Mouse (Mus musculus) limb, embryonic 11.5 days (tissue): ENCODE measurements around the gene Zdhhc7. TPM values are rescaled to one million over a fixed set of nuclear protein-coding genes. Genes with fewer than 3 reads are reported as not detected.

Experiments used
- ATAC-seq: fragments of 200-750 bp; cut with Nextera tagmentation; 2 replicates; pipeline ENCODE4 v1.8.0; 2017; ENCODE audit warnings: low read depth; ENCODE audit not compliant: insufficient number of reproducible peaks, low FRiP score, low TSS enrichment
- DNase-seq: peaks from one replicate; pipeline ENCODE4 v3.0.0-alpha.2; 2015; ENCODE audit warnings: low spot score
- H3K27ac ChIP-seq: fragments of 300-500 bp; sonication (generic); replicated peaks from 2 replicates; pipeline ENCODE4 v1.5.1; 2014; ENCODE audit warnings: low read depth, mild to moderate bottlenecking, low read length
- H3K27me3 ChIP-seq: fragments of 300-500 bp; sonication (generic); 2 replicates; pipeline ENCODE4 v1.6.1; 2014; ENCODE audit warnings: mild to moderate bottlenecking, low read length, mixed read lengths; ENCODE audit not compliant: control insufficient read depth, insufficient read depth
- H3K36me3 ChIP-seq: fragments of 300-500 bp; sonication (generic); 2 replicates; pipeline ENCODE4 v1.6.1; 2014; ENCODE audit warnings: mild to moderate bottlenecking, low read length, moderate library complexity, mixed read lengths; ENCODE audit not compliant: control insufficient read depth, insufficient read depth
- H3K4me1 ChIP-seq: fragments of 300-500 bp; sonication (generic); 2 replicates; pipeline ENCODE4 v1.6.1; 2014; ENCODE audit warnings: low read length, mixed read lengths; ENCODE audit not compliant: control insufficient read depth, insufficient read depth
- H3K4me2 ChIP-seq: fragments of 300-500 bp; sonication (generic); 2 replicates; pipeline ENCODE4 v1.6.1; 2014; ENCODE audit warnings: low read depth, mild to moderate bottlenecking, moderate library complexity; ENCODE audit not compliant: severe bottlenecking
- H3K4me3 ChIP-seq: fragments of 300-500 bp; sonication (generic); 2 replicates; pipeline ENCODE4 v1.5.1; 2014; ENCODE audit warnings: low read depth, low read length
- H3K9ac ChIP-seq: fragments of 300-500 bp; sonication (generic); 2 replicates; pipeline ENCODE4 v1.6.1; 2014; ENCODE audit warnings: mild to moderate bottlenecking, low read length
- H3K9me3 ChIP-seq: fragments of 300-500 bp; sonication (generic); 2 replicates; pipeline ENCODE4 v1.6.1; 2016; ENCODE audit warnings: low read length; ENCODE audit not compliant: control insufficient read depth
- WGBS: fragments of 180-500 bp; shearing (Covaris S2); extraction: QIAGEN DNeasy Blood & Tissue Kit; methylation state at CpG from one replicate; pipeline ENCODE4 v1.1.7; 2014; 5-methylcytosine and 5-hydroxymethylcytosine counted together
- polyA plus RNA-seq: library from polyadenylated mRNA; unstranded; fragments of >200 nt; fragmentation: Nextera tagmentation; extraction: Ambion mirVana; gene quantifications from 2 replicates; pipeline ENCODE4 v1.2.1, GENCODE M21; 2014

Zdhhc7 gene
- polyA plus RNA-seq, 1 experiment from 2014 or later = 22.7 TPM

DNA sequence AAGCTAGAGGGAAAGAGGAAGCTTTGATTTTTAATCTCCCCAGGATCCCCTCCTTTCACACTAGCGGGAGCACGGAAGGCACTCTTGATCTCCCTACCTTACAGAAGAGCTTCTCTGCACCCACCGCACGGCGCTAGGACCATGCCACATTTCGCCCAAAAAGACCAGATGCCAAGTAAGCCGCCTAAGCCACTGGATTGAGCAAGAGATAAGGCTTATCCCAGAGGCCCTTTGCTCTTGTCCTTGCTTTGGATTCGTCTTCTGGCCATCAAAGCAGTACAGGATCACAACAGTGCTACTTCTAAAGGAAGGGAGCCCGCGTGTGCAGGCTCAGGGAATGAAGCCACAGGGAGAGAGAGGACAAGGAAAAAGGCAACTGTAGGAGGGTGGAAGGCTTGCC is 6.5 kb downstream of the Zdhhc7 start:
- Histone ChIP-seq H3K36me3 (peaks cover 8% of the 10 kb centered on the region), H3K4me1 (no peaks in the 10 kb centered on the region), H3K27ac (no peak overlapping the region), H3K4me2 (no peak overlapping the region), H3K27me3 (no peaks in the 10 kb centered on the region), H3K9ac (no peak overlapping the region), H3K4me3 (no peak overlapping the region), H3K9me3 (no peaks in the 10 kb centered on the region)
- DNase-seq (no peak), ATAC-seq (no peak)
- 91% methylated on average over 10 of the region's 10 CpGs for WGBS

DNA sequence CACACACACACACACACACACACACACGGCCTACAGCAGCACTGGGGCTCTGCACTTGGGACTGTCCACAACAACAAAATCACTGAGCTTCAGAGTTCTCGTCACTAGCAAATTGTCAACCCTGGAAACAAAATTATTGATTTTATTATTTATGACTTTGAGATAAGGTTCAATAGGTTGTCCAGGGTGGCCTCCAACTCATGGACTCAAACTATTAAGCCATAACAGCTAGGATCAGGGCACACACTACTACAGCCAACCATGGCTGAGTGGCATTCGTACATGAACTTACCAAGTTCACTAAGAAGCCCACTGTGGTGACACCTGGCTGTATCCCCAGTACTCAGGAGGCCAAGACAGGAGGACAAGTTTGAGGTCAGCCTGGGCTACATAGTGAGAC is 8.2 kb downstream of the Zdhhc7 start:
- H3K4me3 ChIP-seq = no peak overlapping the region
- no peak overlapping the region for H3K9ac ChIP-seq
- no peak overlapping the region for H3K4me2 ChIP-seq
- DNase-seq (no peak), ATAC-seq (no peak)
- 91% methylated on average over 3 of the region's 3 CpGs for WGBS
- no peaks in the 10 kb centered on the region for H3K4me1 ChIP-seq
- no peak overlapping the region for H3K27ac ChIP-seq
- no peaks in the 10 kb centered on the region for H3K9me3 ChIP-seq
- H3K27me3 ChIP-seq = no peaks in the 10 kb centered on the region
- H3K36me3 ChIP-seq = peaks cover 8% of the 10 kb centered on the region

DNA sequence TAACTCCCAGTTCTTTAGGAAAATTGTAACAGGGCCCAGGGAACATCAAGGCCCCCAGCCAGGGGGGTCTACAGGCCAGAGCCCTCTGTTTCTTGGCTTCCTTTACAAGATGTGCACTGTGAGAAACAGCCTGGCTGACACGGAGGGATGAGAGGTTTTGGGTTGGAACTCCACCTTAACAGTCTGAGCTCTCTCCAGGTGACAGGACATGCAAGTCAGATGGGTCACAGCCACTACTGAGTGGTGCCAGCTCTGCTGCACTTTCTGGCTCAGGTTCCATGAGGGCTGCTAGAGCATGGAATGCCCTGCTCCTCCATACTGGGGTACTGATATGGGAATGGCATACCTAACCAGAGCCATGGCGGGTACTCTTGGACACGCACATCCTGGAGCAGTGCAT is 10.2 kb downstream of the Zdhhc7 start:
- H3K27me3 ChIP-seq = no peaks in the 10 kb centered on the region
- 92% methylated on average over 3 of the region's 3 CpGs for WGBS
- H3K4me1 ChIP-seq = no peaks in the 10 kb centered on the region
- no peak overlapping the region for H3K9ac ChIP-seq
- H3K36me3 ChIP-seq = peaks cover 15% of the 10 kb centered on the region
- H3K4me3 ChIP-seq = no peak overlapping the region
- H3K27ac ChIP-seq = no peak overlapping the region; the same call in 1 of the 2 replicates
- H3K9me3 ChIP-seq = no peaks in the 10 kb centered on the region
- no peak overlapping the region for H3K4me2 ChIP-seq
- ATAC-seq (no peak), DNase-seq (no peak)

DNA sequence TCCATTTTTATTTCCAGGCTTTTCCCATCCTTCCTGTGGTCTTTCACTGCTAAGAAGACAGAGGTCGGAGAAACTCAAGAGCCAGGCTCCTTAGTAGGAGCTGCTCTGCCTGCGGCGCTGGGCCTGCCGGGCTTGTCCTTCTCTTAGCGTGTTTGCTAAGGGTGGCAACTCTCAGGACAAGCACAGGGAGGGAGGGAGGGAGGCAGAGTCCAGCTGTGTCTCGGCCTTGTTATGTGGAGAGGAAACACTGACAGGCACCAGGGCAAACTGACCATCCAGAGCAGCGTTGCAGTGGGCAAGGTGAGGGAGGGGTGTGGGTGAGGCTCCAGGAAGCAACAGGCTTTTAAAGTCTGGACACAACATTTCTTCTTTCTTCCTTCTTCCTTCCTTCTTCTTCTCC is 11.8 kb downstream of the Zdhhc7 start:
- ATAC-seq = no peak
- no peaks in the 10 kb centered on the region for H3K4me1 ChIP-seq
- peaks cover 19% of the 10 kb centered on the region for H3K36me3 ChIP-seq
- no peak overlapping the region for H3K27ac ChIP-seq
- 82% methylated on average over 7 of the region's 7 CpGs for WGBS
- H3K9ac ChIP-seq = no peak overlapping the region
- no peaks in the 10 kb centered on the region for H3K9me3 ChIP-seq
- no peak for DNase-seq
- no peaks in the 10 kb centered on the region for H3K27me3 ChIP-seq
- no peak overlapping the region for H3K4me2 ChIP-seq
- no peak overlapping the region for H3K4me3 ChIP-seq

DNA sequence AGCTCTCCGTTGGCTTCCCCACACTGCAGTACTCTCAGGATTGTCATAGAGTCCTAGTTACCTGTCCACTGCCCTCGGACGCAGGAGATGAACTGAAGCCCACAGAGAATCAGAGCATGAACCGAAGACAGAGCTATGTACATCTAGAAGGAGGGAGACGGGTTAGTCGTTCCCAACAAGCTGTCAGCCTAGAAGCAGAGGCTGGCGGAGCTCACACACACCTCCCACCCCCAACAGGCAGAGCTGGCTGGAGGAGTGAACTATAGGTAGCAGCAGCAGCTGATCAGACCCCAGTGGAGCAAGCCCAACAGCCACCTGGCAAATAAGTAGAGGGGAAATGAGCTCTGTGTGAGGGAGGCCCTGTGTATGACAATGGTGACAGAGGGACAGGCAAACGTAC is 16.5 kb downstream of the Zdhhc7 start:
- no peak for DNase-seq
- Histone ChIP-seq H3K27me3 (no peaks in the 10 kb centered on the region), H3K4me2 (no peak overlapping the region), H3K9me3 (no peaks in the 10 kb centered on the region), H3K4me1 (no peaks in the 10 kb centered on the region), H3K4me3 (no peak overlapping the region), H3K9ac (no peak overlapping the region), H3K27ac (no peak overlapping the region), H3K36me3 (peaks cover 25% of the 10 kb centered on the region)
- no peak for ATAC-seq
- 91% methylated on average over 8 of the region's 8 CpGs for WGBS

DNA sequence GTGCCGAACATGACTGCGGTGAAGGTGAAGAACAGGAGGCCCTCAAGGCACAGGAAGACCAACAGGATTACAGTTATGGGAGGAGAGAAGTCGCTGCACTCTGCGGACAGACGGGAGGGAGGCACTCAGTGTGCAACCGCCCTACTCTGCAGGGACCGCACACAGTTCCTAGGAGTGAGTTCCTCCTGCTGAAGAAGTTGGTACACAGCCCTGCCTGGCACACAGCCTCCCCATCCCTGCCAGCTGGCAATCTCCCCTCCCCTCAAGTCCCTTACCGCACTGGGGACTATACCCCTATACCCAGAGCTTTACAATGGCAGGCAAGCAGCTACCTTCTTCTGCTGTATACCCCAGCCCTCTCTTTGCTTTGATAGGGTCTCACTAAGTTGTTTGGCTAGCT is 18.0 kb downstream of the Zdhhc7 start:
- no peak for DNase-seq
- Histone ChIP-seq H3K27ac (no peak overlapping the region), H3K27me3 (no peaks in the 10 kb centered on the region), H3K36me3 (peaks cover 25% of the 10 kb centered on the region), H3K4me2 (no peak overlapping the region), H3K4me3 (no peak overlapping the region), H3K9me3 (no peaks in the 10 kb centered on the region), H3K4me1 (no peaks in the 10 kb centered on the region), H3K9ac (no peak overlapping the region)
- no peak for ATAC-seq
- WGBS = 97% methylated on average over 8 of the region's 8 CpGs

DNA sequence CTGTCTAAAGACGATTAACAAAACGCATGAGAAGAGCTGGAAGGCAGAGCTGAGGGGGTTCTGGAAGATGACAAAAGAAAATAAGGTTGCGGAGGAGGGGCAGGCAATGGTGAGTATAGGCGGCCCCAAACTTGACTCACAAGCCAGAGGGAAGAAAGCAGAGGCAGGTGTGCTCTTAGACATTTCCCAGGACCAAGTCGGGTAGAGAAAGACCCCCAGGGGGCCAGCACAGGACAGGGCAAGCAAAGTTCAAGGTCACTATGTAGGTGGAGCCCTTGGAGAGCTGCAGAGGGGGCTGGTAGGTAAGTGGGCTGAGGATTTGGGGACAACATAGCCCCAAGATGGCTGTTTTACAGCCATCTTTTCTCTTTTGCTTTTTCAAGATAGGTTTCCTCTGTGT is 21.9 kb downstream of the Zdhhc7 start:
- 64% methylated on average over 5 of the region's 5 CpGs for WGBS
- no peak for DNase-seq
- H3K4me2 ChIP-seq = no peak overlapping the region

DNA sequence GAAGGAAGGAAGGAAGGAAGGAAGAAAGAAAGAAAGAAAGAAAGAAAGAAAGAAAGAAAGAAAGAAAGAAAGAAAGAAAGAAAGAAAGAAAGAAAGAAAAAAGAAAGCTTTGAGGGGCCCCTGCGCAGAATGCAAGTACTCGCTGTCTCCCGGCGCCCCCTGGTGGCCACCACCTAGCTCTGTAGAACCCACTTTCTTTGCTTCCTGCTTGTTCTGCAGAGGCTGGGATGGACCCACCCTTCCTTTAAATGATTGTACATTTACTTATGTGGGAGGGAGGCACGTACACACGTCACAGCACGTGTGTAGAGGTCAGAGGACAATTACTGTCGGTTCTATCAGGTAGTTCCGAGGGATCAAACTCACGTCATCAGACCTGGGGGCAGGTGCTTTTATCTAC is 23.2 kb downstream of the Zdhhc7 start:
- peaks cover 14% of the 10 kb centered on the region for H3K36me3 ChIP-seq
- no peaks in the 10 kb centered on the region for H3K27me3 ChIP-seq
- WGBS = 19% methylated on average over 10 of the region's 10 CpGs
- no peak overlapping the region for H3K27ac ChIP-seq
- H3K9me3 ChIP-seq = no peaks in the 10 kb centered on the region
- H3K4me3 ChIP-seq = no peak overlapping the region
- ATAC-seq = no peak
- no peak overlapping the region for H3K9ac ChIP-seq
- peak; percentile 85 for DNase-seq
- H3K4me1 ChIP-seq = no peaks in the 10 kb centered on the region
- H3K4me2 ChIP-seq = no peak overlapping the region

More for the DNA sequence above, 21.9 kb downstream of the Zdhhc7 start:
- H3K9ac ChIP-seq = no peak overlapping the region
- no peaks in the 10 kb centered on the region for H3K9me3 ChIP-seq
- no peak overlapping the region for H3K4me3 ChIP-seq
- peaks cover 14% of the 10 kb centered on the region for H3K36me3 ChIP-seq
- no peaks in the 10 kb centered on the region for H3K4me1 ChIP-seq
- ATAC-seq = no peak
- no peaks in the 10 kb centered on the region for H3K27me3 ChIP-seq
- no peak overlapping the region for H3K27ac ChIP-seq

DNA sequence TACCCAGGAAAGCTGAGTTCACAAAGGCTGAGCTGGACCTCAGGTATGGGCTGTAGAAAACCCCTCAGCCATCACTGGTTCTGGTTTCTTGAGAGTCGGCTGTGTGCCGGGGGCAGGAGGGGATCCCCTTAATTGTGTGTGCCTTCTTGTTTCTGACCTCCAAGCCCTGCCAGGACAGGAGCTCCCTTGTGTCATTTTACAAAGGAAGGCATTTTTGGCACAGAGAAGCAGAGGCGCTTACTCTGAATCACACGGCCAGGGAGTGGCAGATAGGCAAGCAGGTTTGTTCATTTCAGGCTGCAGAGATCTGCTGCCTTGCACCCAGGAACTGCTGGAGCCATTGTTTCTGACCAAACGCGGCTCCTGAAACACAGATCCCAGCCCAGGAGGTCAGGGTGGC is 25.9 kb downstream of the Zdhhc7 start:
- Histone ChIP-seq H3K36me3 (no peaks in the 10 kb centered on the region), H3K27ac (no peak overlapping the region), H3K27me3 (no peaks in the 10 kb centered on the region), H3K4me1 (no peaks in the 10 kb centered on the region), H3K9ac (no peak overlapping the region), H3K4me2 (no peak overlapping the region), H3K9me3 (no peaks in the 10 kb centered on the region), H3K4me3 (no peak overlapping the region)
- 68% methylated on average over 6 of the region's 6 CpGs for WGBS
- no peak for DNase-seq
- ATAC-seq = no peak
